Mouse (Mus musculus) heart, postnatal 0 days (tissue): ENCODE data around the gene Tnfrsf19.

ENCODE experiments used
- CTCF ChIP-seq: IDR thresholded peaks from 2 replicates; pipeline ENCODE4 v1.5.1; 2016; ENCODE audit warnings: antibody characterized with exemption, control low read depth, low read depth
- EP300 ChIP-seq: IDR thresholded peaks from 2 replicates; pipeline ENCODE4 v1.6.1; 2016; ENCODE audit warnings: antibody characterized with exemption, low read depth

- TF ChIP-seq EP300 = no peak
- TF ChIP-seq CTCF = no peak
These were observed 2.6 kb downstream of the Tnfrsf19 start for GRCm38 (mm10) chr14:61043511-61044310.
